Comparison of ENCODE assay signal across 24 mouse cellular contexts in genomic region chr5:52638006-52638405, GRCm38 (mm10).
"Had no signal": no experiment of that assay in that cellular context is flagged by ENCODE, and none has a peak within 500 bp of the region (broad histone marks: within the 10 kb centered on the region; RNA-seq: fewer than 3 reads in every experiment).

No protein-coding gene starts in this region.

- H3K9me3 ChIP-seq: heart, embryonic 10.5 days; heart, embryonic 12.5 days; hindbrain, embryonic 13.5 days; hindbrain, embryonic 15.5 days; kidney, embryonic 15.5 days; limb, embryonic 13.5 days; limb, embryonic 15.5 days had no signal

- H3K4me2 ChIP-seq: heart, embryonic 12.5 days; hindbrain, embryonic 13.5 days; hindbrain, embryonic 15.5 days; kidney, embryonic 15.5 days; limb, embryonic 13.5 days; limb, embryonic 15.5 days had no signal

- DNase-seq: forebrain, postnatal 0 days; gastrocnemius, postnatal 14 days; gastrocnemius, postnatal 36 days; heart, adult 18-20 months; heart, postnatal 10 days; heart, postnatal 36 days; kidney, adult 11 months; kidney, adult 2 months; kidney, adult 9 months; kidney, postnatal 14 days; kidney, postnatal 36 days; layer of hippocampus, adult 9-11 months; layer of hippocampus, postnatal 36 days; left cerebral cortex, postnatal 4 days had no signal

- H3K4me3 ChIP-seq: heart, embryonic 10.5 days; heart, embryonic 12.5 days; hindbrain, embryonic 13.5 days; hindbrain, embryonic 15.5 days; kidney, embryonic 15.5 days; limb, embryonic 13.5 days; limb, embryonic 15.5 days had no signal

- ATAC-seq: forebrain, postnatal 0 days; hindbrain, postnatal 0 days; intestine, embryonic 16.5 days had no signal

- H3K27me3 ChIP-seq: heart, embryonic 12.5 days; hindbrain, embryonic 15.5 days; kidney, embryonic 15.5 days; limb, embryonic 13.5 days; limb, embryonic 15.5 days had no signal

- H3K27ac ChIP-seq: heart, embryonic 10.5 days; hindbrain, embryonic 13.5 days; hindbrain, embryonic 15.5 days; hindbrain, postnatal 0 days; kidney, embryonic 15.5 days; kidney, postnatal 0 days; limb, embryonic 13.5 days; limb, embryonic 15.5 days had no signal

- H3K4me1 ChIP-seq: heart, embryonic 12.5 days; hindbrain, embryonic 13.5 days; hindbrain, embryonic 15.5 days; limb, embryonic 13.5 days; limb, embryonic 15.5 days had no signal

- H3K9ac ChIP-seq: forebrain, postnatal 0 days; heart, embryonic 12.5 days; hindbrain, embryonic 13.5 days; hindbrain, embryonic 15.5 days; kidney, embryonic 15.5 days; limb, embryonic 13.5 days; limb, embryonic 15.5 days had no signal
